Mouse (Mus musculus) gastrocnemius, adult 18-20 months (tissue): Measurements from ENCODE around the gene Tmem104. TPM values are rescaled to one million over a fixed set of nuclear protein-coding genes. Genes with fewer than 3 reads are reported as not detected.

Experiments used
- DNase-seq: peaks from one replicate; pipeline ENCODE4 v3.0.0; 2021; ENCODE audit warnings: low spot score
- long read RNA-seq, 2 experiments: library from polyadenylated mRNA; stranded (forward); transcript quantifications; one replicate each; pipeline ENCODE4 v2.0.0; 2021
- total RNA-seq, 2 experiments: library from RNA; stranded (reverse); gene quantifications; 2 replicates each; pipeline ENCODE4 v1.2.3; 2021

Tmem104 gene
- total RNA-seq = 1 to 10 TPM; 7.5 to 7.9 TPM
- long read RNA-seq, experiment 1, full-length matches to known transcripts = 5 of 11 reads
- long read RNA-seq, experiment 1, partial matches to known transcripts = 0 of 11 reads
- long read RNA-seq, experiment 1, other reads (novel, unspliced or antisense) = 6 of 11 reads
- long read RNA-seq, experiment 2, full-length matches to known transcripts = 9 of 11 reads
- long read RNA-seq, experiment 2, partial matches to known transcripts = 1 of 11 reads
- long read RNA-seq, experiment 2, other reads (novel, unspliced or antisense) = 1 of 11 reads

DNA sequence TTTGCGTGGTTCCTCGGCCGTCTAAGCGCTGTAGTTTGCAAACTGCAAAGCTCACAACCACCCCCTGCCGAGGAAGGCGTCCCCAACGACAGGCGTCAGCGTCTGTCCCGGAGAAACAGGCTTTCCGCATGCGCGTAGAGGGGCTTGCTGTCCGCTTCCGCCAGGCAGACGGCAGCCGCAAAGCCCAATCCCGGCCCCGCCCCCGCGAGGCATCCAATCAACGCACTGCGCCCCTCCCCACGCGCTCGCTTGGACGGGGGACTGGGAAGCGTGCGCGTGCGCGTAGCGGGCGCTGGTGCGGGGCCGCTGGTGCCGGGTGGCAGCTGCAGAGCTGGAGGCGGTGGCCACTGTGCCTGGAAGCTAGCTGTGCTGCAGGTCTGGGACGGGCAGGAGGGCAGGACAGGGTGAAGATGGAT is at the start of gene Tmem104:
Gene Tmem104, plus strand, starts transcription at position 264 of the 416 bp plus-strand sequence.
- DNase-seq = peak; percentile 99

DNA sequence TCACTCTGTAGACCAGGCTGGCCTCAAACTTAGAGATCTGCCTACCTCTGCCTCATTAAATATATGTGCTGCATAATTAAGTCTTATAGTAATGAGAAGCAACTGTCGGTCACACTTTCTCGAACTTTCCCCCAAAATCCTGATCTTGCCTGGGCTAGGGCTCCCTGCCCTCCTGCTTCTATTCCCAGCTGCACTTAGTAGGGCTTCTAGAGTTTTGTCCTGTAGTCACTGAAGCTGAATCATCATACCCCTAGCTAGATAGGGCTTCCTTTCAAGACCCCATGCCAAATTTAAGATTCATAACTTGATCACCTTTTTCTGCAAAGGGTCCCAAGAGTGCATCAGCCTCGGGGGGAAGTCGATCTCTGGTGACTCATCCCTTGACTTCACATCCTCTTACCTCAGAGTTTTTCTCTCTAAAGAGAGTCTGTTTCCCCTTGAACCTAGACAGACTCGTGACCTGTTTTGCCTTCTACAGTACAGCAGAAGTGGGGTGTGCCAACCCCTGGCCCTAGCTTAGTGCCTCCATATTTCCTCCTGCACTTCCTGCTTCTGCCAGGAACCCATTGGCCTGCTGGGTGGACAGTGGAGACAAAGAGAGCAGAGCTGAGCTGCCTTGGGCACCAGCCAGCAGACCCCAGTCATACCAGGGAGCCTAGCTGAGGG is 48.6 kb upstream of the Tmem104 start:
- DNase-seq = no peak

DNA sequence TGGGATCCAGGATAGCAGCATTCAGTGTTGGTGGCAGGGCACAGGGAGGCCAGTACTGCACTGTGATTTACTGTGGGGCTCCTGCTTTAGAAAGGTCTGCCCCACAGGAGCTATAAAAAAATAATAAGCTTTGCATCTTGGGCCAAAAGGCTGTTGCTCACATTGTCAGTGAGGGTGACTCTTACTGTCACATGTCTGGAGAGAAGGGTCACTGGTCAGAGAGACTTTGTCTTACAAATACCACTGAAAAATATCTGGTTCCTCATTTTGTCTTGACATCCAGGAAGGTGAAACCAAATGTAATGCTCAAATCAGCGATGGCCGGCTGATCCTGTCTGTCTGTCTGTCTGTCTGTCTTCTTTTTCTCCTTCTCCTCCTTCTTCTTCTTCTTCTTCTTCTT is 45.3 kb upstream of the Tmem104 start:
- no peak for DNase-seq

DNA sequence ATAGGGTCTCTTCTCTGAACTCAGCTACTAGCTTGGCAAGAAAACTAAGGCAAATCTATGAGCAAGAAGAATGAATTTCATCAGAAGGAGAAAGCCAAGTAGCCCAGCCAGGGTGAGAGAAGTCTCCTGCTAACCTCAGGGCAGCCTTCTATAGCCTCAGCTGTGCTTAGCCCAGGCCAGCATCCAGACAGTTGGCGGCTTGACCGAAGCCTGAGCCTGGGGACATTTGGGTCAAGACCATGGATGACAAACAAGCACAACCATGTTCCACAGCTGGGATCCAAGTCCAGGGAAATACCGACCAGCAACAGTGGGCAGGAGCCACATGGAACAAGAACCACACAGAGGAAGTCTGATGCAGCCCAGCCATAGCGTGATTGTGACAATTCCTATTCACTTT is 39.5 kb upstream of the Tmem104 start:
- DNase-seq = no peak

DNA sequence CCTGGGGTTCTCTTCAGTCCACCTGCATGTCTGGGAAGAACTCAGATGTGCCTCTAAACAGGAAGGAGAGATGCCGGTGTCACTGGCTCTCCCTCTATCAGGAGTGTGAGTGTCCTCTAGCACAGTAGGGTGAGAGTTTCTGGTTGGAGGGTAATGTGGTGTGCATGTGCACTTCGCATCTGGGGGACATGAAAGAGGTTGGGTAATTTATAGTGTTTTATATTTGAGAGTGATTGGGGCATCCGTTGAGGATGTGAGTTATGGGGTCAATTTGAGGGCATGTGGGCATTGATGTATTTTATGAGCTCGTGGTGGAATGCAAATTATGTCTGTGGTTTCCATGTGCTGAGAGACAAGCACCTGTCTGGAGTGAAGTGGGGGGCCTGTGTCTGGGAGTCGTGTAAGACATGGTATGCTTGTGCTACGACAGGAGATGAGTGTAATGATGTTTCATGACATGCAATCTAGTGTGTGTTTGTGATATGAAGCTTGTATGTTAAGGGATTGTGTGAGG is 36.5 kb upstream of the Tmem104 start:
- no peak for DNase-seq

DNA sequence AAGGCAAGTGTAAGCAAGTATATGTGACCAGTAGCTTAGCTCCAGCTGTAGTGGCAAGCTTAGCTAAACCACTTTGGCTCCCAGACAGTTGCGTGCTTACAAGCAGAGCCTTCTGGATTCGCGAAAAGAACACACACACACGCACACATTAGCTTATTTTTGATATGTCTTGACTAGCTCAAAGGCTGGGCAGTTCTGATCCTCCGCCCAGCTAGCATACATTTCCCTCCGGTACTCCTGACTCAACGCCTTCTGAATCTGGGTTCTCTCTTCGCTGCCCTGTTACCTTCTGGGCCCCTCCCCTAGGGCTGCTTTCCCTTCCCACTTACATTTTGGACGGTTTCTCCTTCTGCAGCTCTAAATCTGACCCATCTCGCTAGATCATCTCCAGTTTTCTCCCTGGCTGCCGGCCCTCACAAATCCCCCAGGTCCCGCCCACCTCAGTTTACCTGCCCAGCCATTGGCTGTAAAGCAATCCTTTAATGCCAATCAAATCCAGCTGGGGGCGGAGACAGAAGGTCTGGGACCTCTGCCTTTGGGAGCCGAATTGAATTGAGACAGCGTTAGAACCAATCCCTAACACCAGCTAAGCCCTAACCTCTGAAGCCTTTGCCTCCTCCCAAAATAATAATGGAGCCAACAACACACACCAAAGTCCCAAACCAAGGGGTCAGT is 35.4 kb upstream of the Tmem104 start:
- peak; percentile 44 for DNase-seq

DNA sequence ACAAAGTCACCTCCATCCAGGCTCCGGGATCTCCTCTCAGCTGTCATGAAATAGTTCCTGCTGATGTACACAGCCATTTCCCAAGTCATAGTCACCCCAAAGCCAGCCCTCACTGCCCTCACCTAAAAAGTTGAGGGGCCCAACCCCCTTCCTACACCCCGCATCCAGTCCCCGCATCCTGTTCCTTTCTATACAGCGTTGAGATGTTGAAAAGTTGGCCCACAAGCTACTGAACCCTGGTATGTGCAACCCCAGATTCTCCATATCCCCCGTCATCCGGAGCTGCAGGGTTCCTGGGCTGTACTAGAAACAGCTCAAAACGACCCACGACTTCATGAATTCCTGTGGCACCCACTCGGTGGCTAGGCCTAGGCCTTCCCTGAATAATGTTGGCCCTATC is 34.2 kb upstream of the Tmem104 start:
- no peak for DNase-seq

DNA sequence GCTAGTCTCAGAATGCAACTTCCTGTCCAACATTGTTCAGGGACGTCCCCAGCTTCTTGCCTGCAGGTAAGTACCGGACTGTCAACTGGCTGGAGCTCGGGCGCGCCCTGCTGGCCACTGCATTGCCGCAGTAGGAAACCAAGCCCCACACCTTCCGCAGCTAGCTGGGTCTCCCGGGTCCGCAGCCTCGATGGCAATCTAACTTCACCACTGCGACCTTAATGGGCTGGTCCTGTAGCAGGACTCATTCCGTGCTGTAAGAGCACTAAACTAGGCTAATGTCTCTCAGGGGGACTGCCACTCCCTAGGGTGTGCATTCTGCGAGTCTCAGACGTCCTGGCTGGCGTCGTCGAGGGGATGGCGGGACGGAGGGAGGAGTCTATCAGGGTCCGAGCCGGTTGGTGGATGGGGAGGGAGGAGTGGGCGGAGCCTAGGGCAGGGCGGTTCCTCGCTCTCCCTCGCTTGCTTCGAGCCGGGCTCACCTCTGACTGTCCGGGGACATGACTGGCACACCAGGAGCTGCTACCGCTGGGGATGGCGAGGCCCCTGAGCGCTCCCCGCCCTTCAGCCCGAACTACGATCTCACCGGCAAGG is 33.5 kb upstream of the Tmem104 start:
- DNase-seq = peak; percentile 61

DNA sequence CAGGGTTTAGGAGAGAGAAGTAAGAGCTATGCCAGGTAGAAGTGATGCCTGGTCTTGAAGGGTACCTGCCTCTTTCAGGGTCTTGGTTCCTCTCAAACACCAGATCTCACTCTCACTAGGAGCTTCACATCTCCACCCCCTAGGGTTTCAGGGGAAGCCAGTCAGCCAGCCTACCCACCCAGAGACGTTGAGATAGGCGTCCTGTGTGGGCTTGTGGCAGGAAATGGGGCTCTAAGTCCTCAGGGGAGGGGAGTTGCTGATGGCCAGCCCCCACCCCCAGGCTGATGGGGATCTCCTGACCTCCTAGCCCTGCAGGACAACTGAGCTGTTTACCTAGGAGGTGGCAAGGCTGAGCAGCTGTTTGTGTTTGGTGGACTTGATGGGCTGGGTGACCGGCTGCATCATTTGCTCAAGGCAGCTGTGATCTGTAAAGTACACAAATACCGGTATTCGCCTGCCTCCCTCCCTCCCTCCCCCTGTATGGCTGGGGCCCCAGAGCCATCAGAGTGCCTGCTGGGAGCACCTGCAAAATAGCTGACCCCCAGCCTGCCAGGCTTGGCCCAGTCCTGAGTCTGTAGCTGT is 32.1 kb upstream of the Tmem104 start:
- DNase-seq = no peak

DNA sequence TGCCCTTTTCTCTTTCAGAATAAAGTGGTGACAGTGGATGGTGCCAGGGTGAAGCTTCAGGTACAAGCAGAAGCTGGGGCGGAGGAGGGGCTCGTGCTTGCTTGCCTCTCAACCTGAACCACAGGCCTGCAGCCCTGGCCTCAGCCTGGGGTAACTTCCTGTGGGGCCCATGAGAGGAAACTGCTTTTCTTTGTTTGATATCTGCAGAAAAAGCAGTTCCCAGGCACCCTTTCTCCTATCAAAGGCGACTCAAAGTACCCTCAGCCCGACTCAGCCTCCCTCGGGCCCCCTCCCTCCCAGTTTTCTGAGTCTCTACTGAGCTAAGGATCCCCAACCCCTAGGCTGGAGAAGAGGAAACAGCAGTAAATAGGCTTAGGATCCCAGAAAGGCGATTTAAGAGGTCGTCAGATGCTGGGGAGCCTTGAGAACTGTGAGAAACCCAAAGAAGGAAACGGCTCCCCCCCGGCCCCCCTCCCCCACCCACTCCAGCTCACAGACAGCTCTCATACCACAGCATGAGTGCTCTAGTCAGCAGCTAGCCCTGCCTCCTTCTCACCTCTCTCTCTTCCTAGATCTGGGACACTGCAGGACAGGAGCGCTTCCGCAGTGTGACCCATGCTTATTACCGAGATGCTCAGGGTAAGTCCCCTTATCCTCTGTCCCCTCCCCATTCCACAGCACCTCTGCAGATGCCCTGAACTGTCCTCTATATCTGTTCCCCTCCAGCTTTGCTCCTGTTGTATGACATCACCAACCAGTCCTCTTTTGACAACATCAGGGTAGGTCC is 29.2 kb upstream of the Tmem104 start:
- no peak for DNase-seq

DNA sequence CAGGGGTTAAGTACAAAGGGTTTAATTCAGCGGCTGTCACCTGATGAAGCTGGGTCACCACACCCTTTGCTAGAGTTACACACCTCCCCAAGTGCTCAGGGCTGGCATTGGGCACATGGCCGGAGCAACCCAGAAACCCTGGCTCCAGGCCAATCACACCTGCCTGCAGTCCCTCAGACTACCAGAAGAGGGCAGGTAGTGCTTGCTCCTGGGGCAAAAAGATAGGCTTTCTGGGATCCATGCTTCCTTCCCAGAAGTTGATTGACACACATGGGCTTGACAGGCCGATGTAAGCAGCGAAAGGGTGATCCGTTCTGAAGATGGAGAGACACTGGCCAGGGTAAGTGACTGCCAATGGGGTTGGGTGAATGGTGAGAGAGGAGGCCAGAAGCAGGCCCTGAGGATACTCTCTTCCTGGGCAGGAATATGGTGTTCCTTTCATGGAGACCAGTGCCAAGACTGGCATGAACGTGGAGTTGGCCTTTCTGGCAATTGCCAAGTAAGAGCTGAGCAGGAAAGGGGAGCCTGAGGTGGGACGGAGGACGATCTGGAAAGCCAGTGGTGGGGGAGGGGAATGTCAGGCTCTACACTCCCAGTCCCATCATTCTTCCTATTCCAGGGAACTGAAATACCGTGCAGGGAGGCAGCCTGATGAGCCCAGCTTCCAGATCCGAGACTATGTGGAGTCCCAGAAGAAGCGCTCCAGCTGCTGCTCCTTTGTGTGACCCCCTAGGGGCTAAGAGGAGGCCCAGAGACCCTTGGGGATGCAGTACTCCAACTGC is 27.1 kb upstream of the Tmem104 start:
- DNase-seq = peak; percentile 80

DNA sequence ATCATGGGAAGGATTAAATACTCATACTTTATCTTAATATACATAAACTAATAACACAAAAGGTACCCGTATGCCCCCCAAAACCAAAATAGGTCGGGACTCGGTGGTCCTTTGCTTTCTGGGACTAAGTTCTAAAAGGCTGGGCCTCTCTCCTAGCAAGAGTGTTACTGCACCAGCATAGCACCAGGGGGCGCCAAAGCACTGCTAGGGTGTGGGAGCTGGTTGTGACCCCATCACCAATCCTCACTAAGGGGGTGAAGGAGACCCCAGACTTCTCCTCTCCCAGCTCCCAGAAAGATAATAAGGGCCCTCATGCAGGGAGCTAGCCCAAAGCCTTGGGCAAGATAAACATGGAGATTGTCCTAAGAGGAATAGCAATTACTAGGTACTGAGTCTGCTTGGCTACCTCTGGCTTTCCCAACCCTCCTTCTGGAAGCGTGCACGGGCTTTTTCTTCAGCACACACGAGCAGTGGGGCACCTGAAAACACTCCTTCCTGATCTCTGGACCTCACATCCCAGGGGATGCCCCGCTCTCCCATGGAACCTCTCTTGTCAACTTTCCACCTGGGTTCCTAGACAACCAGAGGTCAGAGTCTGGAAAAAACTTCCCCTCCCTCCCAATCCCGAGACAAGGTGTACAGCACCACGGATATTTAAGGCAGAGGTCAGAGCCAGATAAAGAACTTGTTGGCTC is 26.3 kb upstream of the Tmem104 start:
- DNase-seq = peak; percentile 76

DNA sequence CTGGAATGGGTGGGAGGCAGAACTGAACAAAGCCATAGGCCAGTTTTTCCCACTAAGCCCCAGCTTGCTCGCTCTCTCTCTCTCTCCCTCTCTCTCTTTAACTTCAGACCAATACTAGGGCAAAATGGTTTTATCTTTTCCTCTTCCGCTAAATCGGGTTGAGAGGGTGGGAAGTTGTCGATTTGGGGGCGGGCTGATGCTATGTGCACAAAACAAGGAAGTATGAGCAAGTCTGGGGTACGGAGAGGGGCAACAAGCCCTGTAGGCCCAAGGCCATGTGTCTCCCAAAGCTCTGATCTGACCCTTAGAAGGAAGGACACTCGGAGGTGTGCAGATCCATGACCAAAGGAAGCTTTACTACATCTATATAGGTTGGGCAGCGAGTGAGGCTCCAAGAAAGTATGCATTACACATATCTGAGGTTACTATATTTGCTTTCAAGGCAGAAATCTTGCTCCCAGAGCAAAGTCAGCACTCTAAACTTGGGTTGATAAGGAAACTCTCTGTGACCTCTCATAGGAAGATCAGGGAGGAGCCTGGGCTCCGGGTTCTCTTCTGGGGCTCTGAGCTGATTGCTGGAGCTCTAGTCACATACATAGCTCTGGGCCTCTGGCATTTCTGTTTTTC is 25.6 kb upstream of the Tmem104 start:
- DNase-seq = no peak

DNA sequence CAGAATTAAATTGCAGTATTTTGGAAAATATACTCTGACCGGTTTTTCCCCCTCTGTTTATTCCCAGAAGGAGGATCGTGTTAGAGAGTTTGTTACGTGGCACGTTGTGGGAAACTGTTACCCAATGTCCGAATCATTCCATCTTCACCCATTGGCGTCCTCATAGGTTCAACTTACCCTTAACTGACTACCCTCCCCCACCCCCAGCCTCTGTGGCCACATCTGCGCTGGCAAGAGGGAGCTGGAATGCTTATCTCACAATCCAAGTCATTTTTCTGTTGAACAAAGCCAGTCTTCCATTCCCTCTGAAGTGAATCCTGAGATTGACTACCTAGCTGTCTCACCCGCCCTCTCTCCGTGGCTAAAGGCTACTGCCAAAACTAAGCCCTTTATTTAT is 25.1 kb upstream of the Tmem104 start:
- no peak for DNase-seq

DNA sequence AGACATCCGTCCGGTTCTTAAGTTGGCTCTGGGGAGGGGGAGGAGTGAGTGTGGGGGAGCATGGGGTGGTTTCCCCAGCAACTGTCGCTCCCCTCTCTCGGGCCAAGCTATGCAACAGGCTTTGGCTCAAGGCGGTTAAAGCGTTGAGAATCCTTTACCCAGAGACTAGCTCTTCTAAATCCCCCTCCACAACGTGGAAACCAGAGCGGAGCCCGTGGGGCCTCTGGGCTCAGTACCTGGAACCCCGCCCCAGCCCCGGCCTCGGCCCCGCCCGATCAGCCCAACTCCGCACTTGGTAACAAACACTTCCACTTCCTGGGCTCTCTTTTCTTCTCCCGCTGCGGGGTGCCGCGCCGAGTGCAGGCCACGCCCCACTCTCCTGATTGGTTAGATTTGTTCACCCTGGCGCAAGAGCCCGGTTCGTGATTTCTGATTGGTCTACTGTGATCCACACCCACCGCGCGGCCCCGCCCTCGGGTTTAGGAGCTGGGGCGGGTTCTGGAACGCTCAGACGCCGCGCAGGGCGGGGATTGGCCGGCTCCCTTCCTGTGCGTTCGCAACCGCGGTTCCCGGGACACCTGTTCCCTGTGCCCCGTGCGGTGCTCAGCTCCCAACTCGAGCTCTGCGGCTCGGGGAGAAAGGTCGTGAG is 24.3 kb upstream of the Tmem104 start, which contains the start of gene Slc9a3r1:
Gene Slc9a3r1, plus strand, starts transcription at position 510 of the 649 bp plus-strand sequence.
- DNase-seq = peak; percentile 99

DNA sequence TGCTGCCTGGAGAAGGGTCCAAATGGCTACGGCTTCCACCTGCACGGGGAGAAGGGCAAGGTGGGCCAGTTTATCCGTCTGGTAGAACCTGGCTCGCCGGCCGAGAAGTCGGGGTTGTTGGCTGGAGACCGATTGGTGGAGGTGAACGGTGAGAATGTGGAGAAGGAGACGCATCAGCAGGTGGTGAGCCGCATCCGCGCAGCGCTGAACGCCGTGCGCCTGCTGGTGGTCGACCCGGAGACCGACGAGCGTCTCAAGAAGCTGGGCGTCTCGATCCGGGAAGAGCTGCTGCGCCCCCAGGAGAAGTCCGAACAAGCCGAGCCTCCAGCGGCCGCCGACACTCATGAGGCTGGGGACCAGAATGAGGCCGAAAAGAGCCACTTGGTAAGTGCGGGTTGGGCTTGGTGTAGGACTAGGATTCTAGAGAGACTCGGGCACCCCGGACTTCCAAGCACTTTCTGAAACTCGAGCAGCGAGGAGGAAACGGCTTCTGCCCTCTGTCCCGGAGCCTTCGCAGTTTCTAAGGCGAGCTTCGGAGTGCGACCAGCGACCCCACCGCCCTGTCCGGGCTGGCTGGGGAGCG is 23.6 kb upstream of the Tmem104 start:
- DNase-seq = no peak

DNA sequence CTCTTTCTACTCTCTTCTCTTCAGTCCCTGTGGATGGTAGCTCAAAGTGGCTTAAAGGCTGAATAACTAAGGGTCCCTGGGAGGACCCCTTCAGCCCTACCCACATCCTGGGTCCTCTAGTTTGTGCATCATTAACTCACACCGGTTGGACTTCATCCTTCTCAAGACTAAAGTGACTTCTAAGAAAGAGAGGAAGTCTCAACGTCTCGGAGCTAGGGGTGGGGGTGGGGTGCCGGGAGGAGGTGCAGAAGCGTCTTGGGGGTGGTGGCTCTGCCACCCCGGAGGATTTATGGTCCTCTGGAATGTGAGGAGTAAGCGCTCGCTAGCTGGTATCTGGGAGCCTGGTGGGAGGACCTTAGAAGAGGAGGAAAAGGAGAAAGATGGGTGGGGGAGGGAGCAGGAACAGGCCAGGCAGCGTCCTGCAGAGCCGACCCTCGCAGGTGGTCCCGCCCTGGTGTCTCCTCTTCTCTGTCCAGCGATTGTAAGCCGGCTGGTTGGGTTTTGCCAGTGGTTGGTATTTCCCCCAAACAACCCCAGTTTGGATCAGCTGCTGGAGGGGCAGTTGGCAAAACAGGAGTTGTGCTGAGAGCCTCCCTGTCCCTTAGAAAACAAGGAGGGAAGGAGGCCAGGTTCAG is 22.8 kb upstream of the Tmem104 start:
- DNase-seq = no peak

DNA sequence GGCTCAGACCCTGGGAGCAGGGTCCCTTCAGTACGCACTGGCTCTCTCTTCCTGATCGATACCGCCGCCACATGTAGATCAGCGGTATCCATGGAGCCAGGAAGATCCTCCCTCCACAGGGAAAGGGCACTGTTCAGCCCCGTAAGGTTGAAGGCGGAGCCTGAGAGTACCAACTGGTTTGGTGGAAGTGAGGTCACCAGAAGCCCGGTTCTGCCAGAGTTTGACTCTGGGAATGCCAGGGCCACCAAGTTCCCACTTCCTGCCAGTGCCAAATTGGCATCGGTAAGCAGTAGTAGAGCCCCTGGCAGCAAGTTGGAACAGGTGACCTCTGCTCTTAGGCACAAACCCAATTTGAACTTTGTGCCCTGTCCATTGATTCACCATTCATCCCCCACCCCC is 22.3 kb upstream of the Tmem104 start:
- no peak for DNase-seq
